Mouse (Mus musculus) liver, postnatal 0 days (tissue): ENCODE measurements around the gene Evi5l.

Source experiments
- CTCF ChIP-seq: sonication (generic); IDR thresholded peaks from 2 replicates; pipeline ENCODE4 v1.5.1; 2016; ENCODE audit warnings: antibody characterized with exemption, low read depth
- EP300 ChIP-seq: IDR thresholded peaks from 2 replicates; pipeline ENCODE4 v1.6.1; 2016; ENCODE audit warnings: antibody characterized with exemption, low read depth, mild to moderate bottlenecking

- TF ChIP-seq EP300 (no peak), CTCF (no peak)
Measured at GRCm38 (mm10) chr8:4193588-4193894, 27.2 kb downstream of the Evi5l start.
